Mouse (Mus musculus): ENCODE measurements at regions not wholly inside any gene's neighbourhood (a gene's known extent, or its start where the extent isn't known, plus 50 kb on each side); places are given as distances from the start of the nearest gene placed in this dataset.

GRCm38 (mm10) chr13:103460499-103460898 lies 126.2 kb upstream of the Mast4 start:
- no peak for DNase-seq (ENCODE audit: extremely low read depth)
- Histone ChIP-seq H3K4me3 (replicated peaks in 1 of 3; ENCODE audit: low read depth in 2 of 3, low read length in 2 of 3, poor library complexity in 1 of 3) (no peak overlapping the region), H3K4me1 (ENCODE audit: control insufficient read depth in 1 of 2, insufficient read depth in 2 of 2) (peaks cover 0 to 8% of the 10 kb centered on the region in 2 experiments; a peak in 2 of 4 replicates), H3K27ac (ENCODE audit: insufficient read depth, low read depth) (no peak overlapping the region), H3K79me2 (replicated peaks; ENCODE audit: control insufficient read depth, extremely low read depth, insufficient read depth, poor library complexity, severe bottlenecking) (no peaks in the 10 kb centered on the region), H3K9me3 (replicated peaks; ENCODE audit: low read length) (no peaks in the 10 kb centered on the region), H3K27me3 (replicated peaks) (no peaks in the 10 kb centered on the region), H3K9ac (ENCODE audit: insufficient read depth, low read depth) (no peak overlapping the region), H3K36me3 (replicated peaks in 1 of 2; ENCODE audit: control insufficient read depth in 1 of 2, insufficient read depth in 1 of 2, low read length in 1 of 2) (no peaks in the 10 kb centered on the region), H3K4me2 (ENCODE audit: insufficient read depth, low read depth, poor library complexity, severe bottlenecking) (no peak overlapping the region)
- in situ Hi-C loops (cut with MboI; ENCODE audit: low pct_ligation_motif_present, low pct_unique_long_range_greater_than_20kb, low sequenced_read_pairs) (no loop called here), dilution Hi-C loops (cut with MboI; ENCODE audit: extremely low pct_ligation_motif_present, extremely low pct_unique_long_range_greater_than_20kb, low sequenced_read_pairs) (no loop called here)
- no peak for TF ChIP-seq GABPA (IDR thresholded peaks at IDR 0.05; ENCODE audit: insufficient replicate concordance, low read depth, low read length)
- no peak for TF ChIP-seq JUND (conservative IDR thresholded peaks at IDR 0.05; ENCODE audit: low read depth, low read length)
- TF ChIP-seq MYC (IDR thresholded peaks at IDR 0.05; ENCODE audit: low read depth, low read length): no peak
- TF ChIP-seq CHD2 (IDR thresholded peaks at IDR 0.05; ENCODE audit: low read length): no peak
- no peak for TF ChIP-seq CTCF (conservative IDR thresholded peaks at IDR 0.05 in 1 of 2, IDR thresholded peaks at IDR 0.05 in 1 of 2; ENCODE audit: low read depth in 2 of 2, low read length in 2 of 2)
- TF ChIP-seq PAX5 (IDR thresholded peaks at IDR 0.05; ENCODE audit: low read length): no peak
- no peak for TF ChIP-seq POLR2AphosphoS2 (IDR thresholded peaks at IDR 0.05; ENCODE audit: low read depth, low read length)
- TF ChIP-seq EP300 (IDR thresholded peaks at IDR 0.05; ENCODE audit: low read length): no peak
- no peak for TF ChIP-seq RCOR1 (conservative IDR thresholded peaks at IDR 0.05; ENCODE audit: low read depth, low read length)
- no peak for TF ChIP-seq MAFK (IDR thresholded peaks at IDR 0.05; ENCODE audit: insufficient replicate concordance, low read length)
- no peak for TF ChIP-seq TCF12 (IDR thresholded peaks at IDR 0.05; ENCODE audit: low read depth, low read length)
- no peak for TF ChIP-seq MXI1 (IDR thresholded peaks at IDR 0.05; ENCODE audit: low read depth, low read length)
- TF ChIP-seq KAT2A (IDR thresholded peaks at IDR 0.05; ENCODE audit: insufficient replicate concordance, low read length): no peak
- TF ChIP-seq ELF1 (IDR thresholded peaks at IDR 0.05; ENCODE audit: low read depth, low read length): no peak
- TF ChIP-seq BHLHE40 (IDR thresholded peaks at IDR 0.05; ENCODE audit: low read depth, low read length): no peak

- no peak overlapping the region for H3K9ac ChIP-seq (ENCODE audit: insufficient read depth, low read depth)
- H3K4me1 ChIP-seq (ENCODE audit: control insufficient read depth in 1 of 2, insufficient read depth in 2 of 2): peaks cover 0 to 8% of the 10 kb centered on the region in 2 experiments; a peak in 2 of 4 replicates
- no peaks in the 10 kb centered on the region for H3K79me2 ChIP-seq (replicated peaks; ENCODE audit: control insufficient read depth, extremely low read depth, insufficient read depth, poor library complexity, severe bottlenecking)
- no peak overlapping the region for H3K27ac ChIP-seq (ENCODE audit: insufficient read depth, low read depth)
- no peak for DNase-seq (ENCODE audit: extremely low read depth)
- no peaks in the 10 kb centered on the region for H3K36me3 ChIP-seq (replicated peaks in 1 of 2; ENCODE audit: control insufficient read depth in 1 of 2, insufficient read depth in 1 of 2, low read length in 1 of 2)
- dilution Hi-C loops (cut with MboI; ENCODE audit: extremely low pct_ligation_motif_present, extremely low pct_unique_long_range_greater_than_20kb, low sequenced_read_pairs): no loop called here
- in situ Hi-C loops (cut with MboI; ENCODE audit: low pct_ligation_motif_present, low pct_unique_long_range_greater_than_20kb, low sequenced_read_pairs): no loop called here
- no peak overlapping the region for H3K4me3 ChIP-seq (replicated peaks in 1 of 3; ENCODE audit: low read depth in 2 of 3, low read length in 2 of 3, poor library complexity in 1 of 3)
- H3K4me2 ChIP-seq (ENCODE audit: insufficient read depth, low read depth, poor library complexity, severe bottlenecking): no peak overlapping the region
- TF ChIP-seq JUND (conservative IDR thresholded peaks at IDR 0.05; ENCODE audit: low read depth, low read length) (no peak), MXI1 (IDR thresholded peaks at IDR 0.05; ENCODE audit: low read depth, low read length) (no peak), NRF1 (IDR thresholded peaks at IDR 0.05; ENCODE audit: low read depth, low read length) (no peak), HCFC1 (IDR thresholded peaks at IDR 0.05; ENCODE audit: low read depth, low read length) (no peak), BHLHE40 (IDR thresholded peaks at IDR 0.05; ENCODE audit: low read depth, low read length) (no peak), CHD1 (IDR thresholded peaks at IDR 0.05; ENCODE audit: low read depth, low read length) (no peak), TBP (conservative IDR thresholded peaks at IDR 0.05; ENCODE audit: low read depth, low read length) (no peak), MEF2A (IDR thresholded peaks at IDR 0.05; ENCODE audit: borderline replicate concordance, low read depth, low read length) (no peak), ZC3H11A (IDR thresholded peaks at IDR 0.05; ENCODE audit: low read depth, low read length) (no peak), MYC (IDR thresholded peaks at IDR 0.05; ENCODE audit: low read depth, low read length) (no peak), MAZ (IDR thresholded peaks at IDR 0.05; ENCODE audit: low read depth, low read length) (no peak), E2F4 (IDR thresholded peaks at IDR 0.05; ENCODE audit: insufficient replicate concordance, low read depth, low read length) (no peak), SMC3 (IDR thresholded peaks at IDR 0.05; ENCODE audit: low read depth, low read length) (no peak), UBTF (IDR thresholded peaks at IDR 0.05; ENCODE audit: low read depth, low read length) (no peak), RCOR1 (conservative IDR thresholded peaks at IDR 0.05; ENCODE audit: low read depth, low read length) (no peak), RAD21 (IDR thresholded peaks at IDR 0.05; ENCODE audit: low read depth, low read length) (no peak), ZKSCAN1 (IDR thresholded peaks at IDR 0.05; ENCODE audit: borderline replicate concordance, low read depth, low read length) (no peak), CTCF (conservative IDR thresholded peaks at IDR 0.05 in 1 of 2, IDR thresholded peaks at IDR 0.05 in 1 of 2; ENCODE audit: low read depth in 2 of 2, low read length in 2 of 2) (no peak), POLR2AphosphoS2 (IDR thresholded peaks at IDR 0.05; ENCODE audit: low read depth, low read length) (no peak), GABPA (IDR thresholded peaks at IDR 0.05; ENCODE audit: insufficient replicate concordance, low read depth, low read length) (no peak)
- no peaks in the 10 kb centered on the region for H3K9me3 ChIP-seq (replicated peaks; ENCODE audit: low read length)
- H3K27me3 ChIP-seq (replicated peaks): no peaks in the 10 kb centered on the region
Observed at GRCm38 (mm10) chr13:103459486-103460147, 125.3 kb upstream of the Mast4 start.
